Mouse (Mus musculus) limb, embryonic 10.5 days (tissue): ENCODE measurements around the gene Cntn5. TPM values are rescaled to one million over a fixed set of nuclear protein-coding genes. Genes with fewer than 3 reads are reported as not detected.

ENCODE experiments used
- DNase-seq: peaks from one replicate; pipeline ENCODE4 v3.0.0-alpha.2; 2017; ENCODE audit warnings: low spot score
- H3K27ac ChIP-seq: fragments of 300-500 bp; sonication (generic); 2 replicates; pipeline ENCODE4 v1.5.1; 2016; ENCODE audit warnings: mild to moderate bottlenecking
- H3K27me3 ChIP-seq: fragments of 300-500 bp; sonication (generic); 2 replicates; pipeline ENCODE4 v1.6.1; 2016; ENCODE audit warnings: low read depth, mild to moderate bottlenecking; ENCODE audit not compliant: poor library complexity, severe bottlenecking
- H3K36me3 ChIP-seq: fragments of 300-500 bp; sonication (generic); 2 replicates; pipeline ENCODE4 v1.6.1; 2016; ENCODE audit warnings: mild to moderate bottlenecking, moderate library complexity
- H3K4me1 ChIP-seq: fragments of 300-500 bp; sonication (generic); 2 replicates; pipeline ENCODE4 v1.6.1; 2016
- H3K4me3 ChIP-seq: fragments of 300-500 bp; sonication (generic); 2 replicates; pipeline ENCODE4 v1.5.1; 2016; ENCODE audit warnings: mild to moderate bottlenecking, moderate library complexity
- H3K9me3 ChIP-seq: fragments of 300-500 bp; sonication (generic); replicated peaks from 2 replicates; pipeline ENCODE4 v1.6.1; 2016; ENCODE audit warnings: mild to moderate bottlenecking
- WGBS: fragments of 180-500 bp; shearing (Covaris S2); methylation state at CpG from one replicate; pipeline ENCODE4 v1.1.7; 2016; 5-methylcytosine and 5-hydroxymethylcytosine counted together
- polyA plus RNA-seq: library from polyadenylated mRNA; unstranded; fragments of >200 nt; fragmentation: Nextera tagmentation; extraction: Ambion mirVana; gene quantifications from 2 replicates; pipeline ENCODE4 v1.2.1, GENCODE M21; 2016

Cntn5 gene
- polyA plus RNA-seq, 1 experiment from 2014 or later, result 0.90 TPM

DNA sequence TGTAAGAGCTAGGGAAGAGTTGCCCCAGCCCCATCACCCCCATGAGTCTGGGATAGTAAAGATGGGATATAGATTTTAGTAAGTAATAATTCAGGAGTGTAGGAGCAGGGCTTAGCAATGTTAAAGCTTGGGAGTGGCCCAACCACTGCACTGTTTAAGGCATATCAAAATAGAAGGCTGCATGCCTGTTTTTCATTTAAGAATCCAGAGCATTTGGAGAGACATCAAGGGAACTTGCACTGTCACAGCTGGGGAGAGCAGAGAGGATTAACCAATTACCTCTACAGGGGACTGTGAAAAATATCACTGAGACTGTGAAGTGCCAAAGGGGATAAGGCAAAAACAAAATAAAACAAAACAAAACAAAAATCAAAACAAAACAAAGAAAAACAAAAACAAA, 412.3 kb downstream of the Cntn5 start:
- Histone ChIP-seq H3K4me3 (no peak overlapping the region), H3K27ac (no peak overlapping the region), H3K36me3 (no peaks in the 10 kb centered on the region), H3K4me1 (0 out of 2 replicates have a peak, but pooled peaks cover 7% of the 10 kb centered on the region), H3K9me3 (no peaks in the 10 kb centered on the region), H3K27me3 (no peaks in the 10 kb centered on the region)
- DNase-seq, result no peak

GRCm38 (mm10) chr9:10471484-10472125, 433.0 kb downstream of the Cntn5 start:
- Histone ChIP-seq H3K36me3 (no peaks in the 10 kb centered on the region), H3K27ac (no peak overlapping the region), H3K9me3 (no peaks in the 10 kb centered on the region), H3K4me1 (no peaks in the 10 kb centered on the region), H3K27me3 (no peaks in the 10 kb centered on the region), H3K4me3 (no peak overlapping the region)
- no peak for DNase-seq
- 75% methylated on average over 4 of the region's 4 CpGs for WGBS

GRCm38 (mm10) chr9:10464758-10465157, 439.8 kb downstream of the Cntn5 start:
- H3K4me1 ChIP-seq, result no peaks in the 10 kb centered on the region
- no peak overlapping the region for H3K4me3 ChIP-seq
- no peak for DNase-seq
- no peaks in the 10 kb centered on the region for H3K9me3 ChIP-seq
- no peaks in the 10 kb centered on the region for H3K36me3 ChIP-seq
- no peak overlapping the region for H3K27ac ChIP-seq
- H3K27me3 ChIP-seq, result no peaks in the 10 kb centered on the region

- H3K4me1 ChIP-seq, result no peaks in the 10 kb centered on the region
- DNase-seq, result no peak
- no peak overlapping the region for H3K27ac ChIP-seq
- H3K9me3 ChIP-seq, result no peaks in the 10 kb centered on the region
- no peak overlapping the region for H3K4me3 ChIP-seq
- no peaks in the 10 kb centered on the region for H3K27me3 ChIP-seq
- WGBS, result 71% methylated on average over 3 of the region's 3 CpGs
- no peaks in the 10 kb centered on the region for H3K36me3 ChIP-seq
These were observed 446.7 kb downstream of the Cntn5 start for GRCm38 (mm10) chr9:10457900-10458299.

- DNase-seq, result no peak
- Histone ChIP-seq H3K27ac (no peak overlapping the region), H3K4me1 (no peaks in the 10 kb centered on the region), H3K27me3 (no peaks in the 10 kb centered on the region), H3K4me3 (no peak overlapping the region), H3K9me3 (no peaks in the 10 kb centered on the region), H3K36me3 (no peaks in the 10 kb centered on the region)
- WGBS, result 87% methylated on average over 3 of the region's 3 CpGs
These were observed 455.5 kb downstream of the Cntn5 start for GRCm38 (mm10) chr9:10448987-10449563.

DNA sequence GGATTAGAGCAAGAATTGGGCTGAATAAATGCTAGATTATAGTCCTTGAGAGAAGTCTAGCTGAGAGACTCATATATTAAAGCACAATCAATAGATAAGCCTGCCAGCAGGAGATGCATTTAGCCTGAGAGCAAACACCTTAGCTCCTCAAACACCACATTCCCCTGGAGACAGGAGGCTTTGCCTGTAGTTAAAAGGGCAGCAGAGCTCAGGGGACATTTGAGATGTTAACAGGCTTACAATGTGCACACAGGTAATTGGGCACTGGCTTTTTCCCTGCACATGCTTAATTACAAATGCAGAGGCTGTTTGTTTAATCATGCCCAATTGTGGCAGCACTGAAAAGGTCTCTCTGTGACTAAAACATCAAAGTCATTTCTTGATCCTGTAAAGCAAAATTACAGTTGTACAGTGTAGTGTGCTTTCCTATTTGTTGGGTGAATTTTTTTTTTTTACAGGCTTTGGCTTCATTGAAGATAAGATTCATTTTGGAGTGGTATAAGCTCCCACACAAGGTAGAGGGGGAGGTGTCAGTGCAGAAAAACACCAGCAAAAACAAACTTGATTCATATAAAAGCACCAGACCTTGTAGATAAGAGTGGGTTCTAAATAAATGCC, 457.2 kb downstream of the Cntn5 start:
- Histone ChIP-seq H3K4me3 (no peak overlapping the region), H3K36me3 (no peaks in the 10 kb centered on the region), H3K27ac (no peak overlapping the region), H3K27me3 (no peaks in the 10 kb centered on the region), H3K9me3 (no peaks in the 10 kb centered on the region), H3K4me1 (no peaks in the 10 kb centered on the region)
- DNase-seq, result no peak

DNA sequence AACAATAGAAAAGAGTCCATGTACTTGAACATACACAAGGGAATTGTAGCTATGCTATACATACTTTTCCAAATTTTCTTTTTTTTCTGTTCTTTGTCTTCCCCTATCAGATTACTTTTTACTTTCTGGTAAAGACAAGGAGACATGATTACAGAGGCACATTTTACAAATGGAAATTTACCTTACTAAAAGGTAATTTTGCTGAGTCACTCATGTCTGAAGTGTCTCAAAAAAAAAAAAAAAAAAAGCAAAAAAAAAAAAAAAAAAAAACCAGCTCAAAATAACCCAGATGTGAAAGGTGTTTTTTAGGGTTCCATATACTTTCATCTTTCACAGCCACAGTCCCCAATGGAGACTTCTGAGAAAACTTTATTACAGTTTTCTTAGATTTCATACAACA, 492.5 kb downstream of the Cntn5 start:
- H3K27ac ChIP-seq, result no peak overlapping the region
- H3K36me3 ChIP-seq, result no peaks in the 10 kb centered on the region
- H3K27me3 ChIP-seq, result no peaks in the 10 kb centered on the region
- H3K9me3 ChIP-seq, result no peaks in the 10 kb centered on the region
- DNase-seq, result no peak
- H3K4me1 ChIP-seq, result no peaks in the 10 kb centered on the region
- H3K4me3 ChIP-seq, result no peak overlapping the region

DNA sequence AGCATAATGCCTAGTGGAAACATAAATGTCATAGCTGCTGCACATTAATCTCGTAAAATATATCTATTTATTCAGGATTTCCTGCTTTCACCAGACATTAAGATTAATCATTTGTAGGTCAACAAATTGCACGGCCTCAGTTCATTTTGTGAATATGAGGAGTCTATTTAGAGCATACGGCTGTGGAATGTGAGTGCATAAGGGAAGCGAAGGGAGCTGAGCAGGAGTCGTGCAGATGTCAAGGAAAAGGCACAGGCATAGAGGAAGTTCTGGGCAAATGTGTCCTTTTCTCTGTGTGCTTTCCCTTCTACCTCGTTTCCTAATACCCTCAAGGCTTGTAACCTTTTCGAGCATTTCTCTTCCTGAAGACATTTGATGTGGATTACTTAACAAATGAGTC, 504.5 kb downstream of the Cntn5 start:
- no peaks in the 10 kb centered on the region for H3K4me1 ChIP-seq
- DNase-seq, result no peak
- H3K36me3 ChIP-seq, result no peaks in the 10 kb centered on the region
- 64% methylated on average over 7 of the region's 7 CpGs for WGBS
- no peaks in the 10 kb centered on the region for H3K27me3 ChIP-seq
- no peak overlapping the region for H3K27ac ChIP-seq
- H3K4me3 ChIP-seq, result no peak overlapping the region
- no peaks in the 10 kb centered on the region for H3K9me3 ChIP-seq

DNA sequence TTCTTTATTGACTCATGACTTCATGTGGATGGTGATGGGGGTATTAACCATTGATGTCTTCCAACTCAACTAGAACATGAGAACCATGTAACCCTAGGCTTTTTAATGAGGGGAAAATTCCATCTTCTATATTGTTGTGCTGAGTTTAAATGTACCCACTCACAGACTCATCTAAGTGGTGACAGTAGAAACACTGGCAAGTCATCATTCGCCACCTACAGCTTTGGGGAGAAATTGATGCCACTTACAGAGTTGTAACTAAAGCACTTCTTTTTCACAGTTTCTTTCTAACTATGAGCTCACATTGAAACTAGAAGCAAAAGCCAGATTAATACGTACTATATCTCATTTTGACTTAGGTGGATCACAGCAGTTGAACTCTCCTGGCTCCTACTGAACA, 514.7 kb downstream of the Cntn5 start:
- WGBS, result 88% methylated on average over 2 of the region's 2 CpGs
- DNase-seq, result no peak
- Histone ChIP-seq H3K4me3 (no peak overlapping the region), H3K4me1 (no peaks in the 10 kb centered on the region), H3K36me3 (no peaks in the 10 kb centered on the region), H3K27ac (no peak overlapping the region), H3K9me3 (no peaks in the 10 kb centered on the region), H3K27me3 (no peaks in the 10 kb centered on the region)

DNA sequence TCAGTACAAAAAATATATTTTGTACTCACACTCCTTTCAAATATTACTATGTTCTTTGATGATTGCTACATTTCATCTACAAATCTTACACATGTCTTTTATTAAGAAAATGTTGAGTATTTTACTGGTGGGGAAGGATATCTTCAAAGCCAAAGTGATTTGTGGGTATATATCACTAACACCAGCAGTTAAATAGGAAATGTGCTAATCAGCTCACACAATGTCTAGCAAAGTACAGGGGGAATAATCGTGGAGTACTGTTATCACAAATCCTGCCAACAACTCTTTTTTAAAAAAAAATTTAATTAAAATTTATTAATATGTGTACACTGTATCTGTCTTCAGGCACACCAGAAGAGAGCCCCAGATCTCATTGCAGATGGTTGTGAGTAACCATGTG, 520.1 kb downstream of the Cntn5 start:
- no peak overlapping the region for H3K4me3 ChIP-seq
- WGBS, result 72% methylated on average over 1 of the region's 1 CpGs
- no peaks in the 10 kb centered on the region for H3K36me3 ChIP-seq

GRCm38 (mm10) chr9:10383140-10383539, 521.4 kb downstream of the Cntn5 start:
- H3K4me3 ChIP-seq, result no peak overlapping the region
- H3K9me3 ChIP-seq, result no peaks in the 10 kb centered on the region
- H3K4me1 ChIP-seq, result no peaks in the 10 kb centered on the region
- H3K27ac ChIP-seq, result no peak overlapping the region
- H3K36me3 ChIP-seq, result no peaks in the 10 kb centered on the region
- H3K27me3 ChIP-seq, result no peaks in the 10 kb centered on the region
- no peak for DNase-seq

More for the DNA sequence above, 520.1 kb downstream of the Cntn5 start:
- Histone ChIP-seq H3K4me1 (no peaks in the 10 kb centered on the region), H3K27ac (no peak overlapping the region), H3K27me3 (no peaks in the 10 kb centered on the region), H3K9me3 (no peaks in the 10 kb centered on the region)
- DNase-seq, result no peak

- Histone ChIP-seq H3K4me3 (no peak overlapping the region), H3K9me3 (no peaks in the 10 kb centered on the region), H3K27me3 (no peaks in the 10 kb centered on the region), H3K36me3 (no peaks in the 10 kb centered on the region), H3K4me1 (no peaks in the 10 kb centered on the region), H3K27ac (no peak overlapping the region)
- no peak for DNase-seq
- WGBS, result 95% methylated on average over 4 of the region's 4 CpGs
These were observed 522.9 kb downstream of the Cntn5 start for GRCm38 (mm10) chr9:10381701-10382100.

GRCm38 (mm10) chr9:10376261-10376660, 528.3 kb downstream of the Cntn5 start:
- Histone ChIP-seq H3K9me3 (no peaks in the 10 kb centered on the region), H3K4me3 (no peak overlapping the region), H3K36me3 (no peaks in the 10 kb centered on the region), H3K4me1 (no peaks in the 10 kb centered on the region), H3K27ac (no peak overlapping the region), H3K27me3 (no peaks in the 10 kb centered on the region)
- no peak for DNase-seq

DNA sequence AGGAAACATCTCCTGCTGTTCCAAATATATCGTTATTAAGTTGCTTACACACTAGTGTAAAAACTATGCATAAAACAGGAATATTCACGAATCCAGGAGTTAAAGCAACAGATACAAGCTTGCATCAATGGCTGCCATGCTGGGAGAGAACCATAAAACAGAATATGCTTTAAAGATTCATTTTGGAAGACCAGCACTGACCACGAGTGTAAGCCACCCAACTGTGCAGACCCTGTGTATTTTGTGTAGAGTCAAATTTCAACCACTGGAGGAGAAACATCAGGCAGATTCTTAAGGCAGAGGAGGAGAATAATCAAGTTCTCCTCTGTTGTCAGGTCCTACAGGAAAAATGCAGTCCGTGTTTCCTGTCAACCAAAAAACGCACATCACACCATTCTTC, 535.6 kb downstream of the Cntn5 start:
- no peak for DNase-seq
- Histone ChIP-seq H3K4me1 (peaks cover 8% of the 10 kb centered on the region; the same call in 1 of the 2 replicates), H3K27ac (no peak overlapping the region), H3K9me3 (no peaks in the 10 kb centered on the region), H3K36me3 (no peaks in the 10 kb centered on the region), H3K27me3 (no peaks in the 10 kb centered on the region), H3K4me3 (no peak overlapping the region)
- WGBS, result 61% methylated on average over 5 of the region's 5 CpGs
